Mouse (Mus musculus): ENCODE data around the gene Syt3. TPM values are rescaled to one million over a fixed set of nuclear protein-coding genes. Genes with fewer than 3 reads are reported as not detected.

Gene Syt3
- polyA plus RNA-seq, 1 experiment from 2014 or later, result 1.6 TPM

DNA sequence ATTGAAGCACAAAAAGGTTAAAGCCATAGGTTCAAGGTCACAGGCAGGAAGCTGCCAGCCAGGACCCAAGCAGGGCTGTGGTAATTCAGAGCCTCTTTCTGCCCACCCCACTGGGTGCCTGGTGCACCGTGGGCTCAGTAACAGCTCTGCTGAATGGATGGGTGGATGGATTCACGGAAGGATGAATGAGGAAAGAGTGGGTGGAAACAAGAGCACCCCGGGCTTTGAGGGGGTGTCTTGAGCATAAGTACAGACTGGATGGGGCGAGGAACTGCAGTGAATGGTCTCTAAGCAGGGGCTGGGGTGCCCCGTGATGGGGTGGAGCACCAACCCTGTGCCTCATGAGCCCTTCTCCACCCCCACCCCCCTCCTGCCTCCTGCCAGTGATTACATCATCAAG, 42.2 kb upstream of the Syt3 start:
- H3K4me1 ChIP-seq (ENCODE audit: control insufficient read depth, insufficient read depth, low read length), result no peaks in the 10 kb centered on the region
- ATAC-seq (ENCODE audit: insufficient number of reproducible peaks, insufficient read depth, low FRiP score, low read depth), result no peak
- H3K27ac ChIP-seq (ENCODE audit: low read length), result no peak overlapping the region
- no peak overlapping the region for H3K9ac ChIP-seq (replicated peaks; ENCODE audit: low read depth, low read length)
- no peaks in the 10 kb centered on the region for H3K36me3 ChIP-seq (ENCODE audit: control insufficient read depth, insufficient read depth, low read length)
- H3K9me3 ChIP-seq (ENCODE audit: control insufficient read depth, low read depth, low read length), result no peaks in the 10 kb centered on the region
- WGBS, result 67% methylated on average over 5 of the region's 5 CpGs
- H3K27me3 ChIP-seq (ENCODE audit: control insufficient read depth, insufficient read depth, low read length), result peaks cover 20% of the 10 kb centered on the region
- H3K4me2 ChIP-seq (replicated peaks; ENCODE audit: low read depth, low read length), result no peak overlapping the region
- H3K4me3 ChIP-seq (ENCODE audit: low read depth, low read length), result no peak overlapping the region

DNA sequence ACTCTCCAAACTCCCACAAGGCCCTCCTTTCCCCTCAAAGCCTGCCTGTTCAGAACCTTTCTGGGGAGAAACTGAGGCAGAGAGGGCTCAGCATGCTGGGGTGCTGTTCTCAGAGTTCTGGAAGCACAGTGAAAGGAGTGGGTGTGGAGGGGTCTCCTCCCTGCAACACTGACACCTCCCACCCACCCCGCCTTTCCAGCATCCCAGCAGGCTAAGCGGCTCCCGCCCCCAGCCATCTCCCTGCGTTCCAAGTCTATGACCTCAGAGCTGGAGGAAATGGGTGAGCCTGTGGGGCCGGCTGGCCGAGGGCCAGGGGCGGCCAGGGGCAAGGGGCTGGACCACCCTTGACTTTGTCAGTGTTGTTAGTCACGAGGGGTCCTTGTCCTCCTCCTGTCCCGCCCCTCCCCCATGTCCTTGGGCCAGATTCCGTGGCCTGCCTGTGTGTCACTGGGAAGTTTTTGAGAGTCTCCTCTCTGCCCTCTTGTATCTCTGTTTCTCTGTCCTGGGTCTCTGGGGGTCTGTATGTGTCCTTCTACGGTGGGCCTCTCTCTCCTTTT, 40.4 kb upstream of the Syt3 start:
- H3K4me3 ChIP-seq (ENCODE audit: low read depth, low read length), result no peak overlapping the region
- H3K9me3 ChIP-seq (ENCODE audit: control insufficient read depth, low read depth, low read length), result no peaks in the 10 kb centered on the region
- WGBS, result 18% methylated on average over 11 of the region's 11 CpGs
- H3K4me1 ChIP-seq (ENCODE audit: control insufficient read depth, insufficient read depth, low read length), result no peaks in the 10 kb centered on the region
- H3K27me3 ChIP-seq (ENCODE audit: control insufficient read depth, insufficient read depth, low read length), result 0 out of 2 replicates have a peak, but pooled peaks cover 2% of the 10 kb centered on the region
- no peak overlapping the region for H3K27ac ChIP-seq (ENCODE audit: low read length)
- no peak overlapping the region for H3K4me2 ChIP-seq (replicated peaks; ENCODE audit: low read depth, low read length)
- no peak overlapping the region for H3K9ac ChIP-seq (replicated peaks; ENCODE audit: low read depth, low read length)
- no peaks in the 10 kb centered on the region for H3K36me3 ChIP-seq (ENCODE audit: control insufficient read depth, insufficient read depth, low read length)
- peak; percentile 38; the same call in 1 of the 2 replicates for ATAC-seq (ENCODE audit: insufficient number of reproducible peaks, insufficient read depth, low FRiP score, low read depth)

DNA sequence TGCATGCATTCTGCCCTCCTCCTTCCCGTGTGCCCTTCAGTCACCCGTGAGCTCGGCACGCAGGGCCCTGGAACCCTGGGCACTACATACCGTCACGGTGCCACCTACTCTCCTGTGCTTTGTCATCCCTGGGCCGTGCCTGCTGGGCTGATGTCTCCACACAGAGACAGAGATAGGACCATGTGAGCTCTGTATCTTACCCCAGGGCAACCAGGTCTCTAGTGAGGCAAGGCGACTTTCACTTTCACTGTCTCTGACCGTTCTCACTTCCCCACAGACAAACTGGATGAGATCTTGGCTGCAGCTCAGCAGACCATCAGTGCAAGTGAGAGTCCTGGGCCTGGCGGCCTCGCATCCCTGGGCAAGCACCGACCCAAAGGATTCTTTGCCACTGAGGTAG, 39.3 kb upstream of the Syt3 start:
- no peak for ATAC-seq (ENCODE audit: insufficient number of reproducible peaks, insufficient read depth, low FRiP score, low read depth)
- no peak overlapping the region for H3K27ac ChIP-seq (ENCODE audit: low read length)
- H3K36me3 ChIP-seq (ENCODE audit: control insufficient read depth, insufficient read depth, low read length), result no peaks in the 10 kb centered on the region
- no peak overlapping the region for H3K4me2 ChIP-seq (replicated peaks; ENCODE audit: low read depth, low read length)
- WGBS, result 68% methylated on average over 12 of the region's 12 CpGs
- H3K27me3 ChIP-seq (ENCODE audit: control insufficient read depth, insufficient read depth, low read length), result no peaks in the 10 kb centered on the region
- no peaks in the 10 kb centered on the region for H3K4me1 ChIP-seq (ENCODE audit: control insufficient read depth, insufficient read depth, low read length)
- no peak overlapping the region for H3K9ac ChIP-seq (replicated peaks; ENCODE audit: low read depth, low read length)
- no peaks in the 10 kb centered on the region for H3K9me3 ChIP-seq (ENCODE audit: control insufficient read depth, low read depth, low read length)
- no peak overlapping the region for H3K4me3 ChIP-seq (ENCODE audit: low read depth, low read length)

DNA sequence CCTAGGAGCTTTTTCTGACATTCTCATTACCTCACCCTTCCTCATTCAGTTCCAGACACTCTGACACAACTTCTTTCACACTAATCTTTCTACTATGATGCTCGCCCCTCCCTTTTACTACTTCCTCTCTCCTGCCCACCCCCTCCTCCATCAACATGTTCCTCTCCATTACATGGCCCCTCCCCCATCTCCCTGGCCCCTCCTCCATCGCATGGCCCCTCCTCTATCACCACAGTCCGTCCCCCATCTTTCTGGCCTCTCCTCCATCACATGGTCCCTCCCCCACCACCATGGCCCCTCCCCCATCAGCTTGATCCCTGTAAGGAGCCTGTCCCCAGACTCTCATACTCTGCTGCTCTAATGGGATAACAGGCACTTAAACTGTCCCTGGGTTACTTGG, 34.9 kb upstream of the Syt3 start:
- Histone ChIP-seq H3K27me3 (ENCODE audit: control insufficient read depth, insufficient read depth, low read length) (peaks cover 26% of the 10 kb centered on the region), H3K9ac (replicated peaks; ENCODE audit: low read depth, low read length) (no peak overlapping the region), H3K27ac (ENCODE audit: low read length) (no peak overlapping the region), H3K36me3 (ENCODE audit: control insufficient read depth, insufficient read depth, low read length) (no peaks in the 10 kb centered on the region), H3K4me1 (ENCODE audit: control insufficient read depth, insufficient read depth, low read length) (peaks cover 20% of the 10 kb centered on the region; the same call in 1 of the 2 replicates), H3K9me3 (ENCODE audit: control insufficient read depth, low read depth, low read length) (no peaks in the 10 kb centered on the region), H3K4me2 (replicated peaks; ENCODE audit: low read depth, low read length) (no peak overlapping the region), H3K4me3 (ENCODE audit: low read depth, low read length) (no peak overlapping the region)
- no peak for ATAC-seq (ENCODE audit: insufficient number of reproducible peaks, insufficient read depth, low FRiP score, low read depth)
- 22% methylated on average over 3 of the region's 3 CpGs for WGBS

DNA sequence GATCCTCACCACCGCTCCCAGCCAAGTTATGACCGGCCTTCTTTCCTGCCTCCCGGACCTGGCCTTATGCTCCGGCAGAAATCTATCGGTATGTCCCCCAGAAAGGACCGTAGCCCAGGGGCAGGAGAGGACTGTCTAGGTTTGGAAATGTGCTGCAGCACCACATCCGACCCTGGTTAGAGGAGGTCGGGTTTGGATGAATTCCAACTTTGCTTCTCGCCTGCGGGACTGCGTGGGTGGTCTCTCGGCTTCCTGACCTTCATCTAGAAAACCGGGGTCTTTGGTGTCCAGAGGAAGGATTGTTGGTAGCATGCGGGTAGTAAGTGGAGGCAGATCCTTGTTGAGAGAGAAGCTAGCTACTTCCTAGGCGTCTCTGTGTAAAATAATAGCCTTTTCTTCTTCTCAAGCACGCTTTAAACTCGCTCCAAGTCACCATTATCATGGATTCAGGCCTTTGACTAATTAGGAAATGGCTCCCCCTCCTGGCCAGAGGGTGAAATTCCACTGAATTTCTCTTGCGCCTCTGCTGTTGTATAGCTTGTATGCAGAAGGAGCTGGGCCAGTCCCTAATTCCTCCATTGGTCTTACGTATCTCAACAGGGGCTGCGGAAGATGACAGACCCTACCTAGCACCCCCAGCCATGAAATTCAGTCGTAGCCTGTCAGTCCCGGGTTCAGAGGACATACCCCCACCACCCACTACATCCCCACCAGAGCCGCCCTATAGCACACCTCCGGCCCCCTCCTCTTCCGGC, 32.8 kb upstream of the Syt3 start:
- Histone ChIP-seq H3K4me2 (replicated peaks; ENCODE audit: low read depth, low read length) (peak overlapping the region; percentile 44), H3K27ac (ENCODE audit: low read length) (no peak overlapping the region), H3K4me1 (ENCODE audit: control insufficient read depth, insufficient read depth, low read length) (peaks cover 20% of the 10 kb centered on the region; the same call in 1 of the 2 replicates), H3K9me3 (ENCODE audit: control insufficient read depth, low read depth, low read length) (no peaks in the 10 kb centered on the region), H3K9ac (replicated peaks; ENCODE audit: low read depth, low read length) (peak overlapping the region; percentile 4; the same call in 1 of the 2 replicates), H3K27me3 (ENCODE audit: control insufficient read depth, insufficient read depth, low read length) (peaks cover 46% of the 10 kb centered on the region), H3K36me3 (ENCODE audit: control insufficient read depth, insufficient read depth, low read length) (no peaks in the 10 kb centered on the region), H3K4me3 (ENCODE audit: low read depth, low read length) (0 out of 2 replicates have a peak overlapping the region, but pooled peaks have one; percentile 14)
- ATAC-seq (ENCODE audit: insufficient number of reproducible peaks, insufficient read depth, low FRiP score, low read depth), result peak; percentile 42; the same call in 1 of the 2 replicates
- WGBS, result 5% methylated on average over 25 of the region's 25 CpGs

DNA sequence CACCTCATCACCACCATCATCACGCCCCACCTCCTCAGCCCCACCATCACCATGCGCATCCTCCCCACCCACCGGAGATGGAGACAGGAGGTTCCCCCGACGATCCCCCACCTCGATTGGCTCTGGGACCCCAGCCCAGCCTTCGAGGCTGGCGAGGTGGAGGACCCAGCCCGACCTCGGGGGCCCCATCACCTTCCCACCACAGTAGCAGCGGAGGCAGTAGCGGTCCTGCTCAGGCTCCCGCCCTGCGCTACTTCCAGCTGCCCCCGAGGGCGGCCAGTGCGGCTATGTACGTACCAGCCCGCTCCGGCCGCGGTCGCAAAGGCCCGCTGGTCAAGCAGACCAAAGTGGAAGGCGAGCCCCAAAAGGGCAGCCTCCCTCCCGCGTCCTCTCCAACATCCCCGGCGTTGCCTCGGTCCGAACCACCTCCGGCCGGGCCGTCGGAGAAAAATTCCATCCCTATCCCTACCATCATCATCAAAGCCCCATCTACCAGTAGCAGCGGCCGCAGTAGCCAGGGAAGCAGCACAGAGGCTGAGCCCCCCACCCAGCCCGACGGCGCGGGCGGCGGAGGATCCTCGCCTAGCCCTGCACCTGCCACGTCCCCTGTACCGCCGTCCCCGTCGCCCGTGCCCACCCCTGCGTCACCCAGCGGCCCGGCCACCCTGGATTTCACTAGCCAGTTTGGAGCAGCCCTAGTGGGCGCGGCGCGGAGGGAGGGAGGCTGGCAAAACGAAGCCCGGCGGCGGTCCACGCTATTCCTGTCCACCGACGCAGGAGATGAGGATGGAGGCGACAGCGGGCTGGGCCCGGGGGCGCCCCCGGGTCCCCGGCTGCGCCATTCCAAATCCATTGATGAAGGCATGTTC, 31.8 kb upstream of the Syt3 start:
- 0 out of 2 replicates have a peak overlapping the region, but pooled peaks have one; percentile 12 for H3K4me3 ChIP-seq (ENCODE audit: low read depth, low read length)
- H3K4me1 ChIP-seq (ENCODE audit: control insufficient read depth, insufficient read depth, low read length), result peaks cover 24% of the 10 kb centered on the region; the same call in 1 of the 2 replicates
- no peaks in the 10 kb centered on the region for H3K36me3 ChIP-seq (ENCODE audit: control insufficient read depth, insufficient read depth, low read length)
- H3K4me2 ChIP-seq (replicated peaks; ENCODE audit: low read depth, low read length), result 0 out of 2 replicates have a peak overlapping the region, but pooled peaks have one; percentile 5
- 3% methylated on average over 69 of the region's 71 CpGs for WGBS
- H3K9ac ChIP-seq (replicated peaks; ENCODE audit: low read depth, low read length), result 0 out of 2 replicates have a peak overlapping the region, but pooled peaks have one; percentile 4
- ATAC-seq (ENCODE audit: insufficient number of reproducible peaks, insufficient read depth, low FRiP score, low read depth), result no peak
- peaks cover 46% of the 10 kb centered on the region for H3K27me3 ChIP-seq (ENCODE audit: control insufficient read depth, insufficient read depth, low read length)
- H3K9me3 ChIP-seq (ENCODE audit: control insufficient read depth, low read depth, low read length), result no peaks in the 10 kb centered on the region
- H3K27ac ChIP-seq (ENCODE audit: low read length), result no peak overlapping the region

DNA sequence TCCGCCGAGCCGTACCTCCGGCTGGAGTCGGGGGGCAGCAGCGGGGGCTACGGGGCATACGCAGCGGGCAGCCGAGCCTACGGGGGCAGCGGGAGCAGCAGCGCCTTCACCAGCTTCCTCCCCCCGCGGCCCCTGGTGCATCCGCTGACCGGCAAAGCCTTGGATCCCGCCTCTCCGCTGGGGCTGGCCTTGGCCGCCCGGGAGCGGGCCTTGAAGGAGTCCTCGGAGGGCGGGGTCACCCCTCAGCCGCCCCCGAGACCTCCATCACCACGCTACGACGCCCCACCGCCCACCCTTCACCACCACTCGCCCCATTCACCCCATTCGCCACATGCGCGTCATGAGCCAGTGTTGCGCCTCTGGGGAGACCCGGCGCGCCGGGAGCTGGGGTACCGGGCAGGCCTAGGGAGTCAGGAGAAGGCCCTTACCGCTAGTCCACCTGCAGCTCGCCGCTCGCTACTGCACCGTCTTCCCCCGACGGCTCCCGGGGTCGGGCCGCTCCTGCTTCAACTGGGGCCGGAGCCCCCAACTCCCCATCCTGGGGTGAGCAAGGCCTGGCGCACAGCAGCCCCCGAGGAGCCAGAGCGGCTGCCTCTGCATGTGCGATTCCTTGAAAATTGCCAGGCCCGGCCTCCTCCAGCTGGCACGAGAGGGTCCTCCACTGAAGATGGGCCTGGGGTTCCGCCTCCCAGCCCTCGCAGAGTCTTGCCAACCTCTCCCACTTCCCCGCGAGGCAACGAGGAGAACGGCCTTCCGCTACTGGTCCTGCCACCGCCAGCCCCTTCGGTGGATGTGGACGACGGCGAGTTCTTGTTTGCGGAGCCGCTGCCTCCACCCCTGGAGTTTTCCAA, 30.9 kb upstream of the Syt3 start:
- no peak overlapping the region for H3K27ac ChIP-seq (ENCODE audit: low read length)
- H3K9me3 ChIP-seq (ENCODE audit: control insufficient read depth, low read depth, low read length), result no peaks in the 10 kb centered on the region
- H3K36me3 ChIP-seq (ENCODE audit: control insufficient read depth, insufficient read depth, low read length), result no peaks in the 10 kb centered on the region
- 2% methylated on average over 69 of the region's 71 CpGs for WGBS
- ATAC-seq (ENCODE audit: insufficient number of reproducible peaks, insufficient read depth, low FRiP score, low read depth), result no peak
- no peak overlapping the region for H3K9ac ChIP-seq (replicated peaks; ENCODE audit: low read depth, low read length)
- 0 out of 2 replicates have a peak overlapping the region, but pooled peaks have one; percentile 12 for H3K4me3 ChIP-seq (ENCODE audit: low read depth, low read length)
- peaks cover 46% of the 10 kb centered on the region for H3K27me3 ChIP-seq (ENCODE audit: control insufficient read depth, insufficient read depth, low read length)
- no peak overlapping the region; the same call in 1 of the 2 replicates for H3K4me2 ChIP-seq (replicated peaks; ENCODE audit: low read depth, low read length)
- peaks cover 27% of the 10 kb centered on the region; the same call in 1 of the 2 replicates for H3K4me1 ChIP-seq (ENCODE audit: control insufficient read depth, insufficient read depth, low read length)
